Mouse (Mus musculus) monocyte, adult 2 months (primary cell): ENCODE measurements around the gene Zbtb41.
A peak's percentile ranks its signal among the peaks of the same experiment; 100 is the strongest.
"Not testable (repeated sequence)": the region's sequence is repeated elsewhere in the genome, so short reads cannot be mapped to it uniquely, and the experiment has no call there.

Experiments used
- DNase-seq, 2 experiments: peaks; one replicate each; pipeline ENCODE4 v3.0.0; 2022; ENCODE audit warnings: low spot score in 2 of 2, low read depth in 1 of 2

Zbtb41 gene

DNA sequence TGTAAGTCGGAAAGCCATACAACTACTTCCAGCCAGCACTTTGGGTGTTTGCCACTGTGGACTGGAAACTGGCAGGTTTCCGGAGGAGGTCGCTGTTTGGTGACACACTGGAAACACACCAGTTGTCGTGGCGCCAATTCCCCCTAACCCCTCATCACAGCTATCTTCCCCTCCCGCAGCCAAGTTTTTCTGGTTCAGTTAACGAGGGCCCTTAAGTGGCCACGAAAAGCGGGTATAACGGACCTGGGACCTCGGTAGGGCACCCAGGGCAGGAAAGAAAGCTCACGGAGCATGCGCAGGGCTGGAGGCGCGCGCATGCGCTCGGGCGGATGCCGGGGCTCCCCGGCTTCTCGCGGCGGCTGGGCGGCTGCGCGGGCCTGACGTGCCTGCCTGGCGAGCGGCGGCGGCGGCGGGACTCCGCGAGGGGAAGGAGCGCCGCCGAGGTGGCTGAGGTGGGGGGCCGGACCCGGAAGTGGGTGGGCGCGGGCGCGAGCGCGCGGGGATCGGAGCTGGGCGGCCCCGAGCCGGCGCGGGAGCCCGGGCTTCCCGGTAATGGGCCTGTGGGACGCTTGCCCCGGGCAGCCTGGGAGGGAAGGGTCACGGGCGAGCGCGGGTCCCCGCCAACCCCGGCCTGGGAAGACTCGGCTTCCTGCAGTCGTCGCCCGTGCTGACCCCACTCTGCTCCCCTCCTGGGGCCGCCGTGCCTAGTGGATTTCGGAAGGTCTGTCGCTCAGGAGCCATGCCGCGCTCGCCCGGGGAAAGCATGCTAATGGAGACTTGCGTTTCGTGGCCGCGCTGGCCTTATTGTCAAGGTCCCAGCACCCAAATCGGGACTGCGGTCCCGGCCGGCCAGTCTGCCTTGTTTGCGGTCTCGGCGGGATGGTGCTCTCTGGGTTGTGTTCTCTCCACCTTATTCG is at the start of gene Zbtb41:
Gene Zbtb41 (plus strand): TSS at position 414 of the 917 bp plus-strand sequence.
- DNase-seq: peak; percentile 67 to 82

GRCm38 (mm10) chr1:139375900-139376299 is 46.2 kb upstream of the Zbtb41 start:
- no peak for DNase-seq

GRCm38 (mm10) chr1:139376638-139377286 is 45.3 kb upstream of the Zbtb41 start, which contains the start of gene Crb1:
TSS of gene Crb1 (minus strand) at chr1:139377100.
- DNase-seq: no peak

GRCm38 (mm10) chr1:139378861-139379620 is 43.0 kb upstream of the Zbtb41 start:
- no peak for DNase-seq

DNA sequence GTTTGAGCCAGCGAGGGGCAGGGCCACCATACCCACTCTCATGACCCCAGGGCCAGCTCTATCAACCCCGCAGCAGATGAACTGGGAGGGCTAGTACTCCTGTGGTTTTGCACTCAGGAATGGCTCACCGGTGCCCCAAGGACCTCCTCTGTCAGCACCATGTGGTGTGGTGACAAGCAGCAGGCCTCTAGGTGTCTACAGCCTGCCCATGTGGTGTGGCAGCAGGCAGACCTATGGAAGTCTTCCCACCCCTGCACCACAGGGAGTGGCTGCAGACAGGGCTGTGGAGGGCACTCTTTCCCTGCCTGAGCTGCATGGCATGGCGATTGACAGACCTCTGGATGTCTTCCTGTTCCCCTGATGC is 42.5 kb upstream of the Zbtb41 start:
- no peak for DNase-seq

DNA sequence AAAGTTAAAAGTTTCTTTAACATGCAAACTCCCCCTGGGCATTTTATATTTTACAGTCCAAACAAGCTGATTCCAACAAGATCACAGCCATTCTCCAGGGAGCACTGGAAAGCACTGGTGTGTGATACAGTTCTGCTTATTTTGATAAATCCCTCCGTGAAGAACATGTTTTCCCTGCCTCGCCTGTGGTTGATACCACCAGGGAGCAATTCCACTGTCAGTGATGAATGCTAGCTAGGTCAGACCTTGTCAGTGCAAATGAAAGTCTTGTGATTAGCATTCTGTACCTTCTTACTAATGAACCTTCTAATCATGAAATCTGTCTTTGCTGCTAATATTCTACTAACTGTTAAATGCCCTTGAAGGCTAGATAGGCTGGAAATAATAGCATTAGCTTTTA is 30.3 kb upstream of the Zbtb41 start:
- DNase-seq: no peak

DNA sequence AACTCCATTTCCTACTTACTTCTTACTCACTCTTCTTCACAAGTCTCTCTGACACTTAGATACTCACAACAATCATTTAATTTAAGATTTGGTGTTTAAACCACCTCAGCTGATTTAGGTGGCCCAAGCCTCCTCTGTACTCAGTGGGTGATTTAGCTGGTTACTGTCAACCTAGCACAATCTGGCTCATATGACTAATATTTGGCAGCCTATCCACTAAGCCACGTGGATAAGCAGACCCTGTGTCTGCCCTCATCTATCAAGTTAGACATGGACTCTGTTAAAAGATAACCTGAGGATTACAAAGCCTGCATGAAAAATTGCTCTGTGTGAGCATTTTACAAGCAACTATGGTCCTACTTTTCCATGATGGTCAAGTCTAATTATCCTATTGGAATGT is 25.5 kb upstream of the Zbtb41 start:
- no peak for DNase-seq

DNA sequence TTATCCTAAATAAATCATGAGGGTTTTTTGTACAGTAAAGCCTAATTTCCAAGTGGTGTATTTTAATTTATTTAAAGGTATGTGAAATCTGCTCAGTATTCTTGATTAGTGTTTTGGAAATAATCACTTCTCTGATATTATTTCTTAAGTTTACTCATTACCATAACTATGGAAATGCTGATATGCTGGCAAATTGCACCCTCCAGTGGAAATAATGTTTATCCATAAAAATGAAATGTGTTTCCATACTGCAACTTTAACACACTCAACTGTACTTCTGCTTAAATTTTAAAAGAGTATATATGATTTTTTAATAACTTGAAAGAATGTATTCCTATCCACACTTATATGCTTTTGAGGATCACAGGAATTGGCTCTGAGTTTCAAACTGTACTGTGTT is 16.3 kb upstream of the Zbtb41 start:
- DNase-seq: no peak

DNA sequence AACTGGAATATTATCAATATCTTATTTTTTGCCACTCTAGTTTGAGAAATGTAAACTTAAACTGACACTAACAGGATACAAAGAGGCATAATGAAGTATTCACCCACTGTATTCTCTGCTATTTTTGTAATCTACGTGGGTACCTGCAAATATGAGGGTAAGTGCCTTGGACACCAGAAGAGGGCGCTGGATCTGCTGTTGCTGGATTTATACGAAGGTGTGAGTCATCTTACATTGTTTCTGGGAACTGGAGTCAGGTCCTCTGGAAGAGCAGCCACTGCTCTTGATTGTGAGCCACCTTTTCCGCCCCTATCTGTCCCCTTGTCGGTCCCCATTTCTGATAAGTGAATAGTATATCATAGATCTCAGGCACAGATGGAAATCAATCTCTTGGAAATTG is 14.4 kb upstream of the Zbtb41 start:
- DNase-seq: no peak

DNA sequence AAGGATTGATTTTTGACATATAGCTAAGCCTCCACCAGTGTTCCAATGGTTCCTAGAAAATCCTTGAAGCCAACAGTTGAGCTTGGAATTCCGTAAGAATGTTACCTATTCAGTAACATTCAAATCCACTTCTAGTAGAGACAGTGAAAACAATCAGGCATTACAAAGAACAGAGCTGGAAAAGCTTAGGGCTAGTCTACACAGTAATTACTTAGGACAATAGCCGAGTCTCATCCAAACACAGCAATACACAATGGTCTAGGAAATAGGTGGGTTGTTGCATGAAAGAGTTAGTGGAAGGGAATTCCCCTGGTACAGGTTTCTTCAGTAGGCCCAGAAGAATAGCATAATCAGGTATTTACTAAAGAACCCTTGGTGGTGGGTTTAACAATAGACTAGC is 9.7 kb upstream of the Zbtb41 start:
- DNase-seq: not testable (repeated sequence)

GRCm38 (mm10) chr1:139413465-139413864 is 8.6 kb upstream of the Zbtb41 start:
- DNase-seq: no peak

DNA sequence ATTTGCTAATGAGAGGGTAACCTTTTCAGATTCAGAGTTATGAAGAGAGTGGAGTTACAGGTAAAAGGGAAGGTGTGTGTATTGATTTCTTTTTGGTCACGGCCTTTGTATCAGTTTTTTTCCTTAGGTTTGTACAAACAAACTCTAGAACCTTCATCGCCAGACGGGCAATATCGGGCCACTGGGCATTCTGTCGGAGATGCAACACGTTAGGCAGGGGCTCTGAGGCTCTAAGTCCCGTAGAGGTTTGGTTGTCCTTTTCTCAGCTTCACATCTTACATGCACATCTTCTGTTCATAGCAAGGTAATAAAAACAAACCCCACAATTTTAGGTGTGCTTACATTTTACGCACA is 590 bp upstream of the Zbtb41 start:
- no peak for DNase-seq

DNA sequence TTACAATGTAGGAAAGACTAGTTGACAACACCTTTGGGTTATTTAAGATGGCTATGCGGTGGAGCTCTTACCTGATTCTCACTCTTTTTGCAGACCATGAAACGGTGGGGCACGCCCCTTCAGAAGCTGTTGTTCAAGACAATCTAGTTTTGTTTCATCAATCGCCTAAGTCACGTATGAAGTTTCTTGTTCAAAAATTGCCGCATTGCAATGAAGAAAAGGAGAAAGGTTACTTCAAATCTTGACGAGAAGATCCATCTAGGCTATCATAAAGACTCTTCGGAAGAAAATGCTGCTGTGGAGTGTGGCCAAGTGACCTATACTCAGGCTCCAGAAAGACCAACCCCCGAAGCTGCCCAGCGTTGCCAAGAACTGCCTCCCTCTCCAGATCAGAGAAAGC is 853 bp downstream of the Zbtb41 start:
- DNase-seq: no peak

DNA sequence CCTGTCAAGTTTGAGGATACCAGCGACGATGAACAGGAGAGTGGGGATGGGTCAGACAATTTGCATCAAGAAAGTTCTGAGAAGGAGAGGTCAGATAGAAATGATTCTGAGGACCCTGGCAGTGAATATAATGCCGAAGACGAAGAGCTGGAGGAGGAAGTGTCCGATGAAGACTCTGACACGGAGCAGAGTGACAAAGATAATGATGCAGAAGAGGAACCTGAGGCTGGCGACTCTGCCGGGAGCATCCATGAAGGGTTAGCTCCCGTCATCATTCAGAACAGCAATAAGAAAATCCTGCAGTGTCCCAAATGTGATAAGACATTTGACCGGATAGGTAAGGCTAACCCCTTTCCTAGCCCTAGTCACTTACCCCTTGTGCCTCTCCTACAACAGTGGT is 1.8 kb downstream of the Zbtb41 start:
- DNase-seq: no peak

- no peak for DNase-seq
These were observed 2.9 kb downstream of the Zbtb41 start for GRCm38 (mm10) chr1:139425006-139425405.

- no peak for DNase-seq
These were observed 16.3 kb downstream of the Zbtb41 start for GRCm38 (mm10) chr1:139438373-139438772.

DNA sequence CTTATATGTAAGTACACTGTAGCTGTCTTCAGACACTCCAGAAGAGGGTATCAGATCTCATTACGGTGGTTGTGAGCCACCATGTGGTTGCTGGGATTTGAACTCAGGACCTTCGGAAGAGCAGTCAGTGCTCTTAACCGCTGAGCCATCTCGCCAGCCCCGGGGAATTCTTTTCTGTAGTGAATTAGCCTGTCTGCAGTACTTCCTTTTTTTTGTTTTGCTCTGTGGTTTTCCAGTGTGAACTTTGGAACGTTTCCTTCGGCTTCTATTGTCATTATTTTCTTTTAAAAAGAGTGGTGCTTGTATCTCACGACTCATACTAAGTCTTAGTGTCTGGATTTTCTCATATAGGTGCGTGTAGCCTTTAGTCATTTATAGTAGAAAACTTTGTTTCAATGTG is 21.0 kb downstream of the Zbtb41 start:
- DNase-seq: not testable (repeated sequence)

DNA sequence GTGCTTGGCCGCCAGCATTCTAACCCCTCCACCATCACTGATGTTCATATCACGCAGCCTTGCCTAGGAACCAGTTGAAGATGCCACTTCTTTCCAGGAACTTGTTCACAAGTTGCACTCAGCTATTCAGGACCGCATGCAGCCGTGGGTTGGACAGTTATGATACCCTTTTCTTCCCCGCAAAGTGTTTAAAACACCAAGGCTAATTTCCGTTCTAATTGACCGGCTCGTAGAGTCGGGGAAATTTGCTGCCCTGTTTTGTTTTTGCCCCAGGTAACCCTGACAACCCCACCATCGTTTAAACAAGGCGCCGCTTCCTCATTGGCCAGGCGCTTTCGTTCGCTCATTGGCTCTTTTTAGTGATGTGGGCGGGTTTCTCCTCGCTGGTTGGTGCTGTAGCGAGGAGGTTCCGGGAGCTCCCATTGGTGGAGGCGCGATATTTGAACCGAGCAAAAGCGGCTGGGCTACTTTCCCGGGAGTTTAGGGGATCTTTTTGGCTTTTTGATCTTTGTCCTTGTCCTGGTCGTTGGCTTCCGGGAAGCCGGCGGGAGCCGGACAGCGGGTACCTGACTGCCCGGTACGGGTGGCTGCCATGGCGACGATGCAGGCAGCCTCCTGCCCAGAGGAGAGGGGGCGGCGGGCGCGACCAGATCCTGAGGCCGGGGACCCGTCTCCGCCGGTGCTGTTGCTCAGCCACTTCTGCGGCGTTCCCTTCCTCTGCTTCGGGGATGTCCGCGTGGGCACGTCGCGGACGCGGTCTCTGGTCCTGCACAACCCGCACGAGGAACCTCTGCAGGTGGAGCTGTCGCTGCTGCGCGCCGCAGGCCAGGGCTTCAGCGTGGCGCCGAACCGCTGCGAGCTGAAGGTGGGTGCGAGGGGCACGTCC is 32.5 kb downstream of the Zbtb41 start, which contains the start of gene Aspm:
Gene Aspm (plus strand): TSS at position 433 of the 886 bp plus-strand sequence.
- peak; percentile 80 to 85 for DNase-seq

GRCm38 (mm10) chr1:139455226-139455869 is 33.3 kb downstream of the Zbtb41 start:
- DNase-seq: no peak

DNA sequence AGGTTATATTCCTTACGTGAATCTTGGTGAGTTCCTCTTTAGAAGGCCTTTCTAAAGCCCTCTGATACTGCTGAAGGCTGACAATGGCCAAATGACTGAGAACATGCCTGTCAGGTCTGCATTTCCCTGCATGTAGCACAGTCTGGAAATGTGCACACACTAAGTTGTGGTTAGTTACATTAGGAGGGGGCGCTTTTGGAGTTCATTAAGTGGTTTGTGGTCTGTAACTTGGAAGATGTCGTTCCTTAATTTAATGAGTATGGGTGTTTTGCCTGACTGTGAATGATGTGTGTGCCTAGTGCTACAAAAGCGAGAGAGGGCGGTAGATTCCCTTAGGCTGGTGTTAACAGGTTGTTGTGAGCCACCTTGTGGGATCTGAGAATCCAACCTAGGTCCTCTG is 38.7 kb downstream of the Zbtb41 start:
- DNase-seq: no peak
